ENCODE assay signal across 8 mouse cellular contexts in the genomic region with DNA sequence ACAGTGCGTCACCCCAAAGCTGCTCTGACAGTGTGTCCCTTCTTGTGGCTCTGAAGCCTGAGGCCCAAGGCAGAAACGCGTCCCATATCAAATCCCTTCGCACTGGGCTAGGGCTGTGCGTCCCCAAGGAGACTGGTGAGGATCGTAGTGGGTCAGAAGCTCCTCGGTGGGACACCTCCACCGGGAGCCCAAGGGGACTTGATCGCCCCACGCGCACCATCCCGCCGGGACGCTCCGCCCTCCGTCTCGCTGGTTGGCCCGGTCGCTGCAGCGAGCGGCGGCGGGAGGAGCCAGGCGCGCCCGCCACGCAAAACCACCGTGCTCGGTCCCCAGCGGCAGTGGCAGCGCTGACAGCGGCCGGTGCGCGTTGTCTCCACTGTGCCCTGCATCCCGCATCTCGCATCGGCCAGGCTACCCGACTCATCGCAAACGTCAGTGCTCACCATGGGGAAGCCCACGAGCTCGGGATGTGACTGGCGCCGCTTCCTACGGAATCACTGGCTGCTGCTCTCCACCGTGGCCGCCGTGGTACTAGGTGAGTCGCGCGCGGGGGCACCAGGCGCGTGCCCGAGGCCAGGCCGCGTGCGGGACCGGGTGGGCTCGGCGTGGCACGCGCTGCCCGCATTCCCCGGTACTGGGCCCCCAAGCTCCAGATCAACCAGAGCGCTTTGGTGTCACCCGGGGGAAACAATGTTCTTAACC. TPM values are rescaled to one million over a fixed set of nuclear protein-coding genes. Genes with fewer than 3 reads are reported as not detected.
DNase-seq lines count a peak whose midpoint lies in the region; ATAC-seq and TF ChIP-seq lines count a peak whose summit lies in the region.

A gene (plus strand): TSS at position 252 of the 702 bp plus-strand sequence.

- H3K36me3 ChIP-seq in ES-E14 (ENCODE audit: control insufficient read depth, insufficient read depth, low read length, poor library complexity, severe bottlenecking) = no peaks in the 10 kb centered on the region
- no peaks in the 10 kb centered on the region for H3K36me3 ChIP-seq in forebrain, postnatal 0 days (ENCODE audit: insufficient read depth)
- H3K36me3 ChIP-seq in hindbrain, embryonic 11.5 days (ENCODE audit: control insufficient read depth, insufficient read depth, low read length) = no peaks in the 10 kb centered on the region

- under 1% methylated on average over 66 of the region's 68 CpGs for WGBS in forebrain, postnatal 0 days
- WGBS in hindbrain, embryonic 11.5 days = under 1% methylated on average over 61 of the region's 68 CpGs

- peak within 1 kb of the TSS; percentile 67 to 74 for H3K4me3 ChIP-seq in ES-E14 (ENCODE audit: insufficient read depth in 1 of 2, low read depth in 1 of 2, low read length in 2 of 2, poor library complexity in 1 of 2, severe bottlenecking in 1 of 2)
- H3K4me3 ChIP-seq in forebrain, postnatal 0 days (ENCODE audit: low read depth, low read length) = peak within 1 kb of the TSS; percentile 66
- H3K4me3 ChIP-seq in hindbrain, embryonic 11.5 days (ENCODE audit: low read depth, low read length) = peak within 1 kb of the TSS; percentile 59

- in situ Hi-C loops in ES-E14 (cut with MboI; ENCODE audit: low sequenced_read_pairs in 2 of 2, unreplicated experiment in 2 of 2) = no loop called here

- DNase-seq in ES-E14 (ENCODE audit: low read depth, low spot score) = peak; percentile 40
- DNase-seq in cerebellum, adult 18-20 months = peak; percentile 81 to 87
- peak; percentile 89 for DNase-seq in forebrain, postnatal 0 days
- DNase-seq in hindbrain, embryonic 11.5 days (ENCODE audit: low spot score) = peak; percentile 72
- DNase-seq in layer of hippocampus, adult 9-10 months (ENCODE audit: low spot score) = peak; percentile 38
- DNase-seq in lung, adult 18-20 months = peak; percentile 60 to 67

- no peaks in the 10 kb centered on the region for H3K9me3 ChIP-seq in ES-E14 (ENCODE audit: control insufficient read depth, insufficient read depth, low read depth, low read length)
- H3K9me3 ChIP-seq in forebrain, postnatal 0 days (ENCODE audit: low read length) = no peaks in the 10 kb centered on the region
- H3K9me3 ChIP-seq in hindbrain, embryonic 11.5 days (ENCODE audit: control insufficient read depth, low read length) = no peaks in the 10 kb centered on the region

- TF ChIP-seq CTCF in forebrain, postnatal 0 days (IDR thresholded peaks at IDR 0.05; ENCODE audit: low read depth) = peak; percentile 52

- no peak within 1 kb of the TSS for H3K27ac ChIP-seq in ES-E14 (ENCODE audit: insufficient read depth, low read depth, low read length, poor library complexity, severe bottlenecking)
- H3K27ac ChIP-seq in forebrain, postnatal 0 days (ENCODE audit: low read depth, low read length) = peak within 1 kb of the TSS; percentile 69
- no peak within 1 kb of the TSS for H3K27ac ChIP-seq in hindbrain, embryonic 11.5 days (ENCODE audit: low read depth, low read length)

- 0 out of 4 replicates have a peak, but pooled peaks cover 0 to 2% of the 10 kb centered on the region in 2 experiments for H3K4me1 ChIP-seq in ES-E14 (ENCODE audit: control insufficient read depth in 2 of 2, insufficient read depth in 2 of 2, low read length in 2 of 2, poor library complexity in 1 of 2)
- H3K4me1 ChIP-seq in forebrain, postnatal 0 days (ENCODE audit: insufficient read depth) = peaks cover 9% of the 10 kb centered on the region
- no peaks in the 10 kb centered on the region for H3K4me1 ChIP-seq in hindbrain, embryonic 11.5 days (replicated peaks; ENCODE audit: control insufficient read depth, insufficient read depth, low read length)

- H3K4me2 ChIP-seq in forebrain, postnatal 0 days (ENCODE audit: low read depth) = peak within 1 kb of the TSS; percentile 65
- peak within 1 kb of the TSS; percentile 97 for H3K4me2 ChIP-seq in hindbrain, embryonic 11.5 days (replicated peaks; ENCODE audit: low read depth, low read length)

- H3K27me3 ChIP-seq in forebrain, postnatal 0 days (ENCODE audit: insufficient read depth, low read length) = no peaks in the 10 kb centered on the region
- H3K27me3 ChIP-seq in hindbrain, embryonic 11.5 days (ENCODE audit: control insufficient read depth, insufficient read depth, low read length) = peaks cover 12% of the 10 kb centered on the region

- H3K9ac ChIP-seq in ES-E14 (ENCODE audit: insufficient read depth, low read depth, low read length, poor library complexity, severe bottlenecking) = peak within 1 kb of the TSS; percentile 45
- H3K9ac ChIP-seq in forebrain, postnatal 0 days = peak within 1 kb of the TSS; percentile 79
- H3K9ac ChIP-seq in hindbrain, embryonic 11.5 days (ENCODE audit: low read depth, low read length) = peak within 1 kb of the TSS; percentile 56

- ATAC-seq in forebrain, postnatal 0 days = peak; percentile 96
- peak; percentile 79 for ATAC-seq in hindbrain, embryonic 11.5 days (ENCODE audit: low FRiP score)
- ATAC-seq in neutrophil, adult 5-6 weeks (ENCODE audit: extremely low read depth, insufficient number of reproducible peaks, low FRiP score, poor library complexity, severe bottlenecking) = peak; percentile 6; the same call in 1 of the 2 replicates
- no peak for ATAC-seq in activated CD4-positive, CD25-positive, alpha-beta regulatory T cell, adult 4 months

TF ChIP-seq in ES-E14, 5 proteins besides CTCF, POLR2A, EP300 and RAD21:
- TF ChIP-seq HCFC1 (IDR thresholded peaks at IDR 0.05; ENCODE audit: borderline replicate concordance, insufficient read depth, low read length) (no peak), ZNF384 (IDR thresholded peaks at IDR 0.05; ENCODE audit: low read depth, low read length) (no peak), MAFK (IDR thresholded peaks at IDR 0.05; ENCODE audit: insufficient read depth, low read depth, low read length) (no peak), ZC3H11A (IDR thresholded peaks at IDR 0.05; ENCODE audit: borderline replicate concordance, low read depth, low read length) (no peak), CHD2 (IDR thresholded peaks at IDR 0.05; ENCODE audit: low read depth, low read length) (no peak)

RNA-seq across cellular contexts. Expression of the gene that starts here (rescaled TPM):
- total RNA-seq in ES-E14 (2012; rRNA removed) = 5.0 and 7.9 TPM in 2 replicates
- 74.2 and 78.0 TPM in 2 replicates for total RNA-seq in forebrain, postnatal 0 days (2014; rRNA removed)
- 34.9 and 49.2 TPM in 2 replicates for polyA plus RNA-seq in forebrain, postnatal 0 days (2015; fragmentation: Nextera tagmentation; extraction: Ambion mirVana)
- 1.2 TPM in 2 replicates for polyA plus RNA-seq in hindbrain, embryonic 11.5 days (2014; fragmentation: Nextera tagmentation; extraction: Ambion mirVana)
- 0.98 and 1.7 TPM in 2 replicates for total RNA-seq in neutrophil, adult 5-6 weeks (2017)
- polyA plus RNA-seq in activated CD4-positive, CD25-positive, alpha-beta regulatory T cell, adult 4 months (2017; shearing (Covaris generic)) = not detected

Comparison
In these comparisons a context has a peak if more than half of its experiments do, and no peak if none do; other contexts are left out.
1. RNA of the gene that starts here (polyA plus RNA-seq): 34.9 to 49.2 TPM in forebrain, postnatal 0 days; 1.2 TPM in hindbrain, embryonic 11.5 days and not detected in activated CD4-positive, CD25-positive, alpha-beta regulatory T cell, adult 4 months; every median in the first group is over 10 times any median in the second.
2. DNase-seq: peak in every context shown above with its lines; median percentile 89 in forebrain, postnatal 0 days; 84 in cerebellum, adult 18-20 months; 72 in hindbrain, embryonic 11.5 days; 64 in lung, adult 18-20 months; 40 in ES-E14; 38 in layer of hippocampus, adult 9-10 months.
3. Peak in every context shown above with its lines, with median percentiles within 50 percentile points of each other: H3K4me3 ChIP-seq and H3K9ac ChIP-seq.